Mouse (Mus musculus): ENCODE data around the gene AC109138.7.

The AC109138.7 gene

DNA sequence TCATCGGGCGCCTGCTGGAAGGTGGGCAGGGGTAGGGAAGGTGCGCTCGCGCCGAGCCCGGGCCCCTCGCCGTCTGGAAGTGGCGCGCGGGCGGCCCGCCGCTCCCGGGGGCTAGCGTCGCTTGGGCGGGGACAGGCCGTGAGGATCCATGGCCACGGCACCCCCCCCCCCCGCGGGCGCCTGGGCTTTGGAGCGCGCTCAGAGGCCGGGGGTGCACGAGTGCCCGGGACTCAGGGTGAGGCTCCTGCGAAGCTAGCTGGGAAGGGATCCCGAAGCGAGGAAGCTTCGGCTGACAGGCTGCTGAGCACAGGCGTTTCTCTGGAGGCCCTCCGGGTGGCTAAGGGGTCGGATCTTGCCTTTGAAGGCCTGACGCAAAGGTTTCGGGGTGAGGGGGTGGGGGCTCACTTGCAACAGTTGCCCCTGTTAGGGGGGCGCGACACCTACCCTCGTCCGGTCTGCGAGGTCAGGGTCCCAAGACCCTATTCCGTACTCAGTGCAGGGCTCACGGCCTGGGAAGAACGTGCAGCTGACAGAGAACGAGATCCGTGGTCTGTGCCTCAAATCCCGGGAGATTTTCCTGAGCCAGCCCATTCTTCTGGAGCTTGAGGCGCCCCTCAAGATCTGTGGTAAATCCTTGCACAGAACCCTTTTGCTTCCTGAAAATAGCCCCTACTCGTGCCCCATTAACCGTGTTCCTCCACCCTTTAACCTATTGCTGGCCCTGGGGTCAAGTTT is 21.7 kb upstream of the AC109138.7 start:
- DNase-seq (ENCODE audit: low spot score in 2 of 2), result no peak

DNA sequence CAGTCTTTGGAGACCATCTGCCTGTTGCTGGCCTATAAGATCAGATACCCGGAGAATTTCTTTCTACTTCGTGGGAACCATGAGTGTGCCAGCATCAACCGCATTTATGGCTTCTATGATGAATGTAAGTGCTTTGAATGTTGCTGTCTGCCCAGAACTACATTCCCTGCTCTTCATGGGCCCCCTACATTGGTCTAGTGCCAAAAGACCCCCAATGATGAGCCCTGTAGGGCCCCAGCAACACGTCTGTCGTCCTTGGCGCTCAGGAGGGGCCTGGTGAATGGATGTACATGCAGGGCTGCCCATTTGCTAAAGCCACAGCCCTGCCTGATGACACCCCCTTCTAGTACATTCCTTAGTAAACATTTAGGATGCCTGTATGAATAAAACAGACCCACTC is 21.0 kb upstream of the AC109138.7 start:
- DNase-seq (ENCODE audit: low spot score in 2 of 2), result no peak

DNA sequence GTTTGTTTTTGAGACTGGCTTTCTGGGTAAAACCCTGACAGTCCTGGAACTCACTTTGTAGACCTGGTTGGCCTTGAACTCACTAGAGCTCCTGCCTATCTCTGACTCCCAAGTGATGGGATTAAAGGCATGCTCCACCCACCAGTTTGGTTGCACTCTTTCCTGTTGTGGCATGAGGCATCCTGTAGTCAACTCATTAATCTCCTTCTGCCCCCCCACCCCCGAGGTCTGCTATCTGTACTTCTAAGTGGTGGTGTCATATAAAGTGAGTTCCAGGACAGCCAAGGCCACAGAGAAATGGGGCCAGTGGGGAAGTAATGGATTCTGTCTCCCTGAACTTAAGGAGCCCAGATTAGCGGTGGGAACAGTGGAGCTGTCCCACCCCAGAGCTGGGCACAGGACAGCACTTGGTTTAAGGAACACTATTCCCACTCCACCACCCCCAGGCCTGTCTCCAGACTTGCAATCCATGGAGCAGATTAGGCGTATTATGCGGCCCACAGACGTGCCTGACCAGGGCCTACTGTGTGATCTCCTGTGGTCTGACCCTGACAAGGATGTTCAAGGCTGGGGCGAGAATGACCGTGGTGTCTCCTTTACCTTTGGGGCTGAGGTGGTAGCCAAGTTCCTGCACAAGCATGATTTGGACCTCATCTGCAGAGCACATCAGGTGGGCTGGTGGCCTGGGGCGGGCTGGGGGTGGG is 20.0 kb upstream of the AC109138.7 start:
- DNase-seq (ENCODE audit: low spot score in 2 of 2), result no peak

DNA sequence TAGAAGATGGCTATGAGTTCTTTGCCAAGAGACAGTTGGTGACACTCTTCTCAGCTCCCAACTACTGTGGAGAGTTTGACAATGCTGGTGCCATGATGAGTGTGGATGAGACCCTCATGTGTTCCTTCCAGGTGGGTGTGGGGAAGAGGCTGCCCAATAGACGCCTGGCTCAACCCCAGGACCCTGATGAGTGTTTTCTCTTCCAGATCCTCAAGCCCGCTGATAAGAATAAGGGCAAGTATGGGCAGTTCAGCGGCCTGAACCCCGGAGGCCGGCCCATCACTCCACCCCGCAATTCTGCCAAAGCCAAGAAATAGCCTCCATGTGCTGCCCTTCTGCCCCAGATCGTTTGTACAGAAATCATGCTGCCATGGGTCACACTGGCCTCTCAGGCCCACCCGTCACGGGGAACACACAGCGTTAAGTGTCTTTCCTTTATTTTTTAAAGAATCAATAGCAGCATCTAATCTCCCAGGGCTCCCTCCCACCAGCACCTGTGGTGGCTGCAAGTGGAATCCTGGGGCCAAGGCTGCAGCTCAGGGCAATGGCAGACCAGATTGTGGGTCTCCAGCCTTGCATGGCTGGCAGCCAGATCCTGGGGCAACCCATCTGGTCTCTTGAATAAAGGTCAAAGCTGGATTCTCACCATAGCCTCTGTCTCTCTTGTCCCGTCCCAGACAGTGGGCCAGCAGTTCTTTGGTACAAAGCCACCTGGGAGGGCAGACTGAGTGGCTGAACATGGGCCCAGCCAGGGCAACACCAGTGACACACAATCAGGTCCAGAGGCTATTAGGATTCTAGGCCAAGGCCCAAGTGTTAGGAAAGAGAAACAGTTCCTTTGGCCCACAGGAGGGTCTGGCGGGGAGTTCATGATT is 19.1 kb upstream of the AC109138.7 start:
- DNase-seq (ENCODE audit: low spot score in 2 of 2), result no peak

DNA sequence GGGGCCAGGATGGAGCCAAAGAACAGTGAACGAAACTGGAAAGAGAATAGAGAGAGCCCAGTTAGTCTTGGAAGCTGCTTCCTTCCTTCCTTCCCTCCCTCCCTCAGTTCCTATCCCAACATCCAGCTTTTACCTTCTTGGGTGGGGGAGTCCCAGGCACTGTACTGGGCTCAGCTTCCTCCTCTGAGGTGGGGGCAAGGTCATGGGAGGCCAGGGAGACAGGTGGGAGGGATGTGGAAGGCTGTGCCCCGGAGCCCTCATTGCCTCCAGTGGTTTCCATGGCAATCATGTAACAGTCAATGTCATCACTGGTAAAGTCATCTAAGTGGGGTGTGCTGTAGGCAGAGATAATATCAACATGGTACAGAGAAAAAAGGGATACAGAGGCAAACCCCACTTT is 18.1 kb upstream of the AC109138.7 start:
- no peak for DNase-seq (ENCODE audit: low spot score in 2 of 2)

DNA sequence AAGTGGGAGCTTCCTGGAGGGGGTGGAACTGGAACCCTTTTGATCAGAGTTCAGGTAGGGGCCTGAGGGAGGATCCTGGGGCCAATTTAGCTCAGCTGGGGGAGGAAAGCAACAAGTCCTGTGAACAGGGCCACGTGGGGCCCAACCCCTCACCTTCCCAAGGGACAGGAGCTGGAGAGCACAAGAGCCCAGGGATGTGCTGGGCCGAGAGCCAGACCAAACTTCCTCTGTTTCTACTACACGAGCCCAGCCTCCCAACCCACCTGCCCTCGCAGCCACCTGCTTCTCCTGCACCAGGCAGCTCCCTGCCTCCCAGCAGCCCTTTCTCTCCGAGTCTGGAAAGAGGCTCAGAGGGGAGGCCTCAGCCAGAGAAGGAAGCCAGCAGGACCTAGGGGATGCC is 17.6 kb upstream of the AC109138.7 start:
- peak in 1 of 2 experiments; percentile 49 for DNase-seq (ENCODE audit: low spot score in 2 of 2)

DNA sequence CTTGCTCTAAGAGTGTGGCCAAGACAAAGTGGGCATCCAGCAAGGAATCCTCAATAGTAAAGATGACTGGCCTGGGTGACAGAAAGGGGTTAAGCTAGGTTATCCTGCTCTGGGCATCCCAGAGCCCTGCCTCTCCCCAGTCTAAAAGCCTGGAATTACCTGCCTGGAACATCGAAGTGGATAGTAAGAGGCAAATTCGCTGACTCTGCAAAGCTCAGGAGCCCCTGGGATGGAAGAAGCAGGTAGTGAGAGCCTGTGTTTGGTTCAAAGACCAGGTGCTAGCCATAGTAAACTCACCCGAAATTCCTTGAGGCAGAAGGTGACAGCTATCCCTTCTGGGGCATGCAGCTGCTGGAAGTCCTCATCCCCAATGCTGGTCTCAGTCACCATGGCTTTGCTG is 17.0 kb upstream of the AC109138.7 start:
- DNase-seq (ENCODE audit: low spot score in 2 of 2), result no peak

DNA sequence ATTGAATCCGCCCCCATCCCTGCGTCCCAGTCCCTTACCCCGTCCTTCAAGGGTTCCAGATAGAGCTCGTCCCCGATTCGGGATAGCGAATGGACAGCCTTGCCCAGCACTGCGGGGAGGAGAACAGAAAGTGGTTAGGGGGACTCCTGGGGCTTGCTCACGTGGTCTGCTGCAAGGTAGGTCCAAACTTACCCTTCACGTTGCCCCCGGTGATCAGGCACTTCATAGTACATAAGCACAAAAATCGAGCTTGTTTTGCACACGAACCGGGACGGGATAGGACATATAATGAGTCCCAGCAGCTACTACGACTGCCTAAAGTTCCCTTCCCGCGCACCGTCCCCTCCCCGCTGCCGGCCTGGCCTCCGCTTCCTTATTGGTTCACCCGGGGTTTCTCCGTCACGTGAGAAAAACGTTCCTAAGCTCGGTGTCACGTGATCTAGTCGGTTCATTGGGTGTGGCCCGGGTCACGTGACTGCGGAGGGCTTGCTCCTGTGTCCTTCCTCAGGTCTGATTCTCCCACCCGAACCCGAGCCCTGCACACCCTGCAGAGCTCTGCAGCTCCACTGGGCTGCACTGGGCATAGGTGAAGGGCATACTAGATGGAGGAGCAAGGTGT is 12.8 kb upstream of the AC109138.7 start, which contains the start of gene Rad9a:
Gene Rad9a, minus strand, starts transcription at position 372 of the 619 bp plus-strand sequence.
- peak; percentile 94 to 96 for DNase-seq (ENCODE audit: low spot score in 2 of 2)

DNA sequence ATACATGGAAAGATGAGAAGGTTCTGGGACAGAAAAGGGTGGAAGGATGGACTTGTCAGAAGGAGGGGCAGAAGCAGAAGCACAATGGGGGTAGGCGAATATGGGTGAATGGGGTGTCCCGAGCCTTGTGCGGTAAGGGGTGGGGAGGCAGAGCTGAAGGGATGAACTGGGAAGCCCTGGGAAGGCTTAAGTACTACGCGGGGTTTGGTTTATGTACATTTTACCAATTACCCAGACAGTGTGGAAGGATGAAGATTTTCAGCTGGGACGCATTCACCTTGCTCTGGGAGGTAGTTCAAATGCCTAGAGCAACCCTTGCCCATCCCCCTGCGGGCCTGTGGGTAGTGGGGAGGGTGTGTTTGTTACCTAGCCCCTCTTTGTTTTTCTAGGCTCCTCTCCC is 12.0 kb upstream of the AC109138.7 start:
- no peak for DNase-seq (ENCODE audit: low spot score in 2 of 2)

DNA sequence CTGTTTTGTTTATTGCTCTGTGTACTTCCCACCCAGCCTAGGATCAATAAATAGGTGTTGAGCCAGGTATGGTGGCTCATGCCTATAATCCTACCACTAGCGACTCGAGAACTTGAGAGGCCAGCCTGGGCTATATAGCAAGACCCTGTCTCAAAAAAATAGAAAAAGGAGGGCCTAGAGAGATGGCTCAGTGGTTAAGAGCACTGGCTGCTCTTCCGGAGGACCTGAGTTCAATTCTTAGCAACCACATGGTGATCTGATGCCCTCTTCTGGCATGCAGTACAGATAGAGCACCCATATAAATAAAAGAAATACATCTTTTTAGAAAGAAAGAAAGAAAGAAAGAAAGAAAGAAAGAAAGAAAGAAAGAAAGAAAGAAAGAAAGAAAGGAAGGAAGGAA is 11.0 kb upstream of the AC109138.7 start:
- DNase-seq (ENCODE audit: low spot score in 2 of 2), result no peak

DNA sequence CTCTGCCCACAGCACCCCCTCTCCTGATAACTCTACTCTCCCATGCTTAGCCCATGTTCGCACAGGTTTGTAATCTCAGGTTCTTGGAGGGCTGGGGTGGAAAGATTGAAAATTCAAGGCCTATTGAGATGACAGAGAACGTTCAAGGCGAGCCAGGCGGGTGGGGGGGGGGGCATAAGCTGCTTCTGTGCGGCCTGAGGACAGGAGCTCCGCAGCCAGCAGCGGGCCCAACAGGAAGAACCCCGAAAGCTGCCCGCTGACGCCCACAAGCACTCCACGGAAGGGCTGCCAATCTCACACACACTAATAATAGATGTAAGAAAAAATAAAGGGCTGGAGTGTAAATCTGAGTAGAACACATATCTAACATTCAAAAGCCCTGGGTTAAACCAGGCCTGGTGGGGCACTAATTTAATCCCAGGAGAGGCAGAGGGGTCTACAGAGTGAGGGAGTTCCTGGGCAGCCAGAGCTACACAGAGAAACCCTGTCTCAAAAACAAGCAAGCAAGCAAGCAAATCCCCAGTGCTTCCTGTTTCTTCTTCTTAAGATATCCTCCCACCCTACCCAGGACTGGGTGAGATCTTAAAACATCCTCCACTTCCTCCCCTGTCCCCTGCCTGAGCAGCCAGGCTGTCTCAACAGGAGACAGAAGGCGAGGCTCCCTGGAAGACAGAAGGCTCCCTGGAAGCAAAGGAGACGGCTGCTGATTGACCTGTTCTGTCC is 10.4 kb upstream of the AC109138.7 start:
- DNase-seq (ENCODE audit: low spot score in 2 of 2), result no peak

DNA sequence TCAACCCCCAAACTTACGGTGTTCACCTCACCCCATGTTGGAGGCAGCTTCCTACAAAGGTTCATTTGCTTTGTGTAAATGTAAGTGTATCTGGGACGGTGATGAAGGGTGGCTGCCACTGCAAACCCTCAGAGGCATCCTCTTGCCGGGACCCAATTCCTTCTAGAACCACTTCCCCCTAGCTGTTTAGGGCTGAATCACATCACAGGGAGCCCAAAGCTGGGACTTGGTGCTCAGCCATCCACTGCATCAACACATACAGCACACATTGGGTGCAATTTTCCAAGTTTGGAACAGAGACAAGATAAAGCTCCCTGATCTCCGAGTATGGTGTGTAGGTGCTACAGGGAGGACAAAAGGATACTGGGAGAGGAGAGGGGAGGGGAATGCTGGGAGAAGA is 9.3 kb upstream of the AC109138.7 start:
- DNase-seq (ENCODE audit: low spot score in 2 of 2), result no peak

DNA sequence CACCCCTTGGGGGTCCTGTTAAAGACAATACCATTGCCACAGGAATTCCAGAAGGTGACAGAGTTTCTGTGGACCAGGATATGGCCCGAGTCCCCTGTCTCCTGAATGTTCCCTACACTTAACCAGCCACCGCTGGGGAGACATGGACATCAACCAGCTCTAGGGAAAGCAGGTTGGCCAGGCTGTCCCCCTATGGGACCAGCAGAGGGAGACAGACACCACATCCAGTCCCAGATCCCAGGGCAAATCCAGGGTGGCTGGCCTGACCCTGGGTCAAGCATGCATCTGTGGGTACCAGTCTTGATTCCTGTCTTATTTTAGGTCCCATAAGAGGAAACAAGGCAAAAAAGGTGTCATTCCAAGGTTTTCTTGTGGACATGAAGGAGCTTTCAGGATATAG is 7.2 kb upstream of the AC109138.7 start:
- DNase-seq (ENCODE audit: low spot score in 2 of 2), result peak; percentile 72 to 76

DNA sequence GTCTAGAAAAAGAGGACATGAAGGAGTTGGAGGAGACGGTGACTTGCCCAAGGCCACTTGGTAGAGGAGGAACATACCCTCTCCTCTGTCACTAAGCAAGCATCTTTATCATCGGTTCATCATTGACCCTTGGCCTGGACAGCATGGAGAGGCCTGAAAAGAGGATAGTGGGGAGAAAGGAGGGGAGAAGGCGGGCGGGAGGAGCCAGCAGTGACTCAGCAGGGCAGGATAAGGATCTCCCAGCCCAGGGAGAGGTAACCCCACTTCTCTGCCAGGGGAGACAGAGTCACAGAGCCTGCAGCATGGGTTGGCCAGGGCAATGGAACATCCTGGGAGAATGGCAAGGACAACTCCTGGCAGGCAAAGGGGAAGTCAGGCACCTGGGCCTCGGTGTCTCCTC is 5.6 kb upstream of the AC109138.7 start:
- DNase-seq (ENCODE audit: low spot score in 2 of 2), result no peak

DNA sequence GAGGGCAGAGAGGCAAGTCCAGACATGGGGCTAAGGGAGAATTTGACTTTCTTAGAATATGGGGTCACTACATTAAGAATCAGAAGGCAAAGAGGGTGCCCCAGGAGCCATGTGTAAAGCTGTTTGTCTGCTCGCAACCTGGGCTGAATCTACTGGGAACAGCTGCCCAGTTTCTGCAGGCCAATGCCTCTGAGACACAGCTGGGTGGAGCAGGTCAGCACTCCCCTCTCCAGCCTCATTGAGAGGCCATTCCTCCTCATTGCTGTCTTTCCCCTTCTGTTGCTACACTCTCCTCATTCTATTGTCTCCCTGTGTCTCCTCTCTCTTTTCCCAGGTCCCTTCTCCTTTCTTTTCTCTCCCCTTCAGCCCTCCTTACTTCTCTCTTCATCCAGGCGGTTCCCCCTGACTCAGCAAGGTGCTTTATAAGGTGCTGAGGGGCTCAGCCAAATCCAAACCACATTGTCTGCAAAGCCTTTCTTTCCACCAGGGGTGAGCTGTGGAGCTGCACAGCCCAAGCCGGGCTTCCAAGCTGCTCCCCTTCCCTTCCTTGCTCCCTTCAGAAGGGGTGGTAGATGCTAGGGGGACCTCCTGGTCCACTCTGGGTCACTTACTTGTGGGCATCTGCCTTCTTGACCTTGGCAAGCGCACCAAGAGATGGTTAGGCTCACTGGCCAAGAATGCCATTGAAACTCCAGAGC is 2.1 kb upstream of the AC109138.7 start:
- DNase-seq (ENCODE audit: low spot score in 2 of 2), result no peak

DNA sequence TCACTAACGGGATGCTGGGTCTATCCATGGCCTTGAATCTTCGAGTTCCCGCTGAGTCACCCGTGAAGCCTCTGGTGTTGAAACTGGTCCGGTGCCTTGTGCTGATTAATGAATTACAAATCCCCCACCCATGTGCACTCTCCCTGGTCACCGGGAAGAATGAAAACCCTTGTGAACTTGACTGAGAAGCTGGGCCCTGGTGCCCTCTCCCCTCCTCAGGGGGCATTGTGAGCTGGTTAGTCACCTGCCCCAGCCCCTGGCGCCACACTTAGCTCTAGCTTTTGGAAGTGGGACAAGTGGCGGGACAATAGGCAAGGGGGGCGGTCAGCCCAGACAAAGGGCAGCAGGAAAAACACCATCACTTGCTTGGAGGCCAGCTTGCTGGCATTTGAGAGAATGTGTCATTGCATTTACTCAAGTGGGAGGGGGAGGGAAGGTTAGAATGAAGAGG is 608 bp upstream of the AC109138.7 start:
- DNase-seq (ENCODE audit: low spot score in 2 of 2), result peak in 1 of 2 experiments; percentile 41

DNA sequence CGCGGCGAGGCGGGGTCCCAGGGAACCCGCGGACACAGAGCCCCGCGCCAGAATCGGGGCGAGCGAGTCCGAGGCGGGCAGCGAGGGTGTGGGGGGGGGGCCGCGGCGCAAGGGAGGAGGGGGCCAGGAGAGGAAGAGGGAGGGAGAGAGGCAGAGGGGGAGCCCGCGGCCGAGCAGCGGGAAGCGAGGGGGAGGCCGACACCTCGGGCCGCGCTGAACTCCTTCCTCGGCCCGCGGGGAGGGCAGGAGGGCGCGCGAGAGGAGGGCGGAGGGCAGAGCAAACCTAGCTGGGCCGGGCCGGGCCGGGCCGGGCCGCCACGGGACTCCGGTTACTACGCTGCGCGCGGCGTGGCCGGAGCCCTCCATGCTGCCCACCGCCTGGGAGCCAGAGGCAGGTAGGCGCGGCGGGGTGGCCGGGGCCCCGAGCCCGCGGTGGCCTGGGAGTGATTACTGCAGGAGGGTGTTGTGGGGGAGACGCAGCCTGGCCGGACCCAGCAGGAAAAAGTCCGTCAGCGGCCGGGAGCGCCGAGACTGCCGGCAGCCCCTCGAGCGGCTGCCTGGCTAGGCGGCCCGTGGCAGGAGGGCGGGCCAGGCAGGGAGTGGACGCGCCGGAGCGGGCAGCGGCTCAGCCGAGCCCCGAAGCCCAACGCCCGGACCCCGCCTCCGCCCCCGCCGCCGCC is 754 bp downstream of the AC109138.7 start:
- no peak for DNase-seq (ENCODE audit: low spot score in 2 of 2)

DNA sequence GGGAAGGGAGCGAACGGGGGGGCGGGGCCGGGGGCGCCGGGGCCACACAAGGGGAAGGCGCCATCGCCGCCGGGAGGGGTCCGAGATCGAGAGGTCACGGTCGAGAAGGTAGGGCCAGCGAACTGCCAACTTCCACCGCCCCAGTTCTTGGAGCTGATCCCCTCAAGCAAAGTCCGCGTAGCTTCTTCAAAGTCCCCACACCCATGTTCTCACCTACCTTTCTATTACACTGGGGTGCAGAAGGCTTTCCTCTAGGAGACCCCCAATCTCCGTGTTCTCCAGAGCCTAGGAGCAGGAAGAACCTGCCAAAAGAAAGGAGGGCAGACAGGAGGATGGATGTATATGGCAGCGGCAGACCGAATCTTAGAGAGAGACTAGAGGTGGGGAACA is 1.3 kb downstream of the AC109138.7 start:
- no peak for DNase-seq (ENCODE audit: low spot score in 2 of 2)

DNA sequence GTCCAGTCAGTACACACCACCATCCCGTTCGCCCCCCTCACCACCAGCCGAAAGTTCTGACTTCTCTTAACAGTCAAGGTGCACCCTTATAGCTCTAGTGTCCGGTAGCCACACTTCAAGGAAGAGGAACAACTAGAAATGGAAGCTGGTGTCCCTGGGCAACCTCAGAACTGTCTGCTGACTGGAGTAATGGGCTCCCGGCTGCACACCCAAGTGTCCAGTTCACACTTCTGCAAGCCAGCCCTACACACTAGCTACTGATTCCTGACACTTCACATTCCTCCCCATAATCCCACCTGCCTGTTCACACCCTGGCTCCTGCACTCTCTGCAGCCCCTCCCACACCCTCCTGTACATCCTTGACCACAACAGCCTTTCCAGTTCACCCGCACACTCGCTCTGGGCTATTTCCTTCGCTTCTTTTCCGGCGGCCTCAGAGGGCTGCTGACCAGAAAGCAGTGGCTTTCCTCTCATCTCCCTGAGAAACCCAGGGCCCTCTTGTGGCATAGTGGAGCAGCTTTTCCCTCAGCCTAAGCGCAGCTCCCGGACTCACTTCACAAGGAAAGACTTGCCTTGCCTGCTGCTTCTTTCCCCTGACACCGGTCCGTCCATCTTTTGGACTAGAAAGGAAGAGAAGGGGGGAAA is 2.0 kb downstream of the AC109138.7 start:
- no peak for DNase-seq (ENCODE audit: low spot score in 2 of 2)
